Mouse (Mus musculus) cerebellum, adult 9-11 months (tissue): Measurements from ENCODE around the gene Cmtm4.

Experiments
- DNase-seq: peaks from one replicate; pipeline ENCODE4 v3.0.0; 2022

Gene Cmtm4

DNA sequence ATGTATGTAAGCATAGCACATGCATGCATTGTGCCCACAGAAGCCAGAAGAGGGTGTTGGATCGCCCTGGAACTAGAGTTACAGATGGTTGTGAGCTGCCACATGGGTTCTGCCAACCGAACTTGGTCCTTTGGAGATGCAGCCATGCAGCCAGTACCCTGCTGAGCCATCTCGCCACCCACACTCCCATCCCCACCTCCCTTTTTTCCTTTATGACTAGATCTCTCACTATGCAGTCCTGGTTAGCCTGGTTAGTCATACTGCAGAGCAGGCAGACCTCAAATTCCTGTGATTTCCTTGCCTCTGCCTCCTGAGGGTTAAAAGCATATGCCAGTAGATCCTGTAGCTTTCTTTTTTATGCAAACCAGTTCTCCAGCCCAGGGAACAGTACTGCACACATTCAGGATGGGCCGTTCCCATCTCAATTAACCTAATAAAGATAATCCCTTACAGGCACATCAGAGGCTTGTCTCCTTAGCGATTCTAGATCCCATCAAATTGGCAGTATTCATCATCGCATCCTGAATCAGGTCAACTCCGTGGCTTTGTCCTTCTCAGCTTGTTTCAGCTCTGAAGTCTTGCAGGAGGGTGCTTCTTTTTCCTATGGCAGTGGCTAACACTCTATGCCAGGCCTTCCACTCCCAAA, 15.1 kb upstream of the Cmtm4 start:
- no peak for DNase-seq

DNA sequence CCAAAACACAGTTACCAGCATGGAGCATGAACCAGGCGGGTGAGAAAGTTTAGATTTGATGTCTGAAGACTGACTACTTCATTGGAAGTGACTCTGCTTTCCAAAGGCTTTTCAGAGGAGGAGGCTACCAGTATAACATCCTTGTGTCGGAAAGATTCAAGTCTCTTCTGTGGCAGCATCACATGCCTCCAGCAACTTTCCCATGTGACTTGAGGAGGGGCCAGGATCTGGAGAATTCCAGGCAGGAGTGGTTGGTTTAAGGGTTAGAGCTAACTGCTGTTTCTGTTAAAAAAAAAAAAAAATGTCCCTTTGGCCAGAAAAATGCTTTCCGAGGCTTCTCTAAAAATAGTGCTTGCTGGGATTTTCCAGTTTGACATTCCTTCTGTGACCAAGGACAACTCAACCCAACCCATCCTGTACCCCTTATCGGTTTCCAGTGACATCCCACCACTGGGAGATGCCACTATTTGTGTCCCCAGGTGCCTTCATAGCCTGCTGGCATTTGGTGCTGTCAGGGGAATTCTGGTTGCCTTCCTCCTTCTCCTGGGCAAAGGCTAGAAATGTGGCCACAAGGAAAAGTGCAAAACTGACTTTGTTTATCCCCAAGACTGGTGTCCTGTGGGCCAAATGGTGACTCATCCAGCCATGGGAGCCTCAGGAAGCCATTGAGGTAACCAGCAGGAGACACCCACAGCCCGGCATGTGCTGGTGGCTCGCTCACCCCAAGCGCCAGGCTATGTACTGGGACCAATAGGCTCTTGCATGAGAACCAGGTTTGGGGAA, 12.9 kb upstream of the Cmtm4 start:
- DNase-seq, result no peak

GRCm38 (mm10) chr8:104406340-104407128, 10.9 kb upstream of the Cmtm4 start:
- DNase-seq, result no peak

DNA sequence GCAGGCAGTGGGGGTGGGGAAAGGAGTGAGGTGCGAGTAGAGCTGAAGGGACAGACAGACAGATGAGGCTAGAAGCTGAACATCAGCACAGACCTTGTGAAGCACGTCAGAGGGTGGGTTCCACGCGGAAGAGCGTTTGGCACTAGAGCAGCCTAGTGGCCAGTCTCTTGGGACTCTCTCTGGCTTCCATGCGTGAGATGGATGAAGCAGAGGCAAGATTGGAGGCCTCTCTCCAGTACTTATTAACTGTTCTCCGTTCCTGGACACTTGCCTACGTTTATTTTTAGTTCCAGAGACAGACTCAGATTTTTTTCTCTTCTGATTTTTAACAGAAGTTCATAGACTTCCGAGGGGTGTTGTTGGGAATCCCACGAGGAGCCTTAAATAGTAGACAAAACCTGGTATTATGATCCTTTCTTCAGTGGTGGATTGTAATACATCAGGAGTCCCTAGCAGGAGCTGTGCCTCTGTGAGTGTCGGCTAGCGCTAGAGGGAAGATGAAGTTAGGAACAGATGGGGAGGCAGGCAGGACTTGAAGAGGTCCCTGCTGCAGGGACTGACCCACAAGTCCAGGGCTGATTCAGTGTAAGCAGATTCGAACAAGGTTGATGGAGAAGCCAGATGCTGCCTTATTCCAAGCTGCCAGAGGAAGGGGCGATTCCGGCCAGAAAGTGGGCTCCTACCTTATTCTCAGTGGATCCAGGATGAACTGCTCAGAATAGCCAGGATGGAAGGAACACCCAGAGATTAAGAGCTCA, 10.0 kb upstream of the Cmtm4 start:
- DNase-seq, result peak; percentile 27

GRCm38 (mm10) chr8:104403596-104403995, 8.0 kb upstream of the Cmtm4 start:
- DNase-seq, result no peak

DNA sequence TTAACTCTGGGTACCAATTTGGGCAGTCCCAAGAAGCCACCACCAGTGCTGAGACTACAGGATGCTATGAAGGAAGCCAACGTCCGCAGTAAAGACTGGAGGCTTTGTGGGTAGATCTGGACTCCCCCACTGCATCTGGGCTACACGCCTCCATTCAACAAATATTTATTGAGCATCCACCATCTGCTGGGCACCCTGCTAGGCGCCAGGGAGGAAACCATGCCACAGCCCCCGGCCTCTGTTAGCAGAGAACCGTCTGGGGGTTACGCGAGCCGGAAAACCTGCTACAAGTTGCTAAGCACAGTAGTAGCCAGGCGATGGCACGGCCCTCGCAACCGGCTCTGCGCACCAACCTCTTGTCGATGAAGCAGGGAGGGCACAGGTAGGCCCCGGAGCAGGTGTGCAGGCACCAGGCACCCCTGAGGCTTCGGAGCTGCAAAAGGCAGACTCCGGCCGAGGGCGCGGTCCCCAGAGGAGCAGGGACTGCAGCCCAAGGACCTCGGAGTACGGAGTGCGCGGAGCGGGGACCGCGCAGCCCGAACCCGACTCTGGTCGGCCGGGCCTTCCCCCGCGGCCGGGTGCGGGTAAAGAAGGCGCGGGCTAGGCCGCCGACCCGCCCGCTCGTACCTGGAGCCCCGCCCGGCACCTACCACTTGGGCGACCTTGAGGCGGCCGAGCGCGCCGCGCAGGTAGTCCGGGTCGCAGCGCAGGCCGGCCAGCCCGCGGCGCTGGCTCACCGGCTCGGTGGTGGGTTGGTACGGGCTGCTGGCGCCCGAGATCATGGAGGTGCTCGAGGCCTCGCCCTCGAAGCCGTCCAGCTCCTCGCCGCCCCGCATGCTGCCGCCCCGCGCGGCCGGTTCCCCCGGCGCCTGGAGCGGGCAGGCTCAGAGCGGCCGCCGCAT, 555 bp downstream of the Cmtm4 start:
- peak; percentile 74 for DNase-seq

DNA sequence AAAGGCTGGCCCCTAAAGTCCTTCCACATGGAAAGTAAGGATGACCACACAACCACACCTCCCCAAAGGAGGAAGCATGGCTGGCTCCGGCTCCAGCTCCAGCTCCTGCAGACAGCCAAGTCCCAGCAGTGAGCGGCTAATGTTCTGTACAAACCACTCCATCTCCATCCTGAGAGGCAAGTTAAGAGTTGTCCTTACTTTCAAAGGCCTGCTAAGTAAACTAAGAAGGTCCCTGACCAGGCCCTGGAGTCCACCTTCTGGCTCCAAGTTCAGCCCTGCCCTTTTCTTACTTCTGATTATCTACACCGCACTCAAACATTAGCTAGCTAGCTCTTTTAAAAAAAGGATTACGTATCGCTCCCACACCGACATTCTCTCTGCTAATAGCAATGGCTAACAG, 1.8 kb downstream of the Cmtm4 start:
- no peak for DNase-seq

GRCm38 (mm10) chr8:104393139-104393538, 2.5 kb downstream of the Cmtm4 start:
- DNase-seq, result no peak

GRCm38 (mm10) chr8:104390245-104390644, 5.4 kb downstream of the Cmtm4 start:
- no peak for DNase-seq

DNA sequence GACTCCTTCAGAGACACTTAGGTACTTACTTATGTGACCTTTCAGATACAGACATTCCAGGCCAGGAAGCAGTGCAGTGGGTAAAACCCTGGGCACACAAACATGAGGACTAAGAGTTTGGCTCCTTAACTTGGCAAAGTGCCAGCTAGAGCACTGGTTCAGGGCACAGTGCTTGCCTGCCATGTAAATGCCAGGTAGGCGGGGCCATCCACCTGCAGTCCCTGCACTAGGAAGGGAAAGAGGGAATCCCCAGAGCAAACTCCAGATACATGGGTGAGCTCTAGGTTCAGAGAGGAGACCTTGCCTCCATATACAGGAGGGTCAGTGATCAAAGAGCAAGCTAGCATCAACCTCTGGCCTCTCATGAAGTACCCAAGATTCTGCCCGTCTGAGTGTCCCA, 7.6 kb downstream of the Cmtm4 start:
- peak; percentile 60 for DNase-seq

DNA sequence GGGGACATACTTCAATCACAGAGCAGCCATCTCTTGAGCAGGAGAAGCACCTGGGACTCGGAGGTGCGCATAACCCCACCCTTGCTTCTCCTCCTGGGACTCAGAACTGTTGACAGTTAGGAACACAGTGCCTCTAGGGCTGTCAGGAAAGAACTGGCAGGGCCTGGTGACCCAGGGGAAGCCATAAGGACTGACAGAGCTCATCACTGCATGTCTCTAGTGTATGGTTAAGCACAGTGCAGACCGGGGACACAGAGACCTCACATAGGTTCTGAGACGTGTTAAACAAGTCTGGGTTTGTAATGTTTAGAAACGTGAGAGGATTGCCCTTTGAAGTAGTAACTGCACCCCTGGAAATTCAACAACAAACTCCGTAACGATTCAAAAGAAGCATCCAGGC, 8.1 kb downstream of the Cmtm4 start:
- DNase-seq, result no peak

GRCm38 (mm10) chr8:104386693-104387092, 8.9 kb downstream of the Cmtm4 start:
- DNase-seq, result no peak

- DNase-seq, result no peak
Observed at GRCm38 (mm10) chr8:104383977-104384376, 11.6 kb downstream of the Cmtm4 start.

DNA sequence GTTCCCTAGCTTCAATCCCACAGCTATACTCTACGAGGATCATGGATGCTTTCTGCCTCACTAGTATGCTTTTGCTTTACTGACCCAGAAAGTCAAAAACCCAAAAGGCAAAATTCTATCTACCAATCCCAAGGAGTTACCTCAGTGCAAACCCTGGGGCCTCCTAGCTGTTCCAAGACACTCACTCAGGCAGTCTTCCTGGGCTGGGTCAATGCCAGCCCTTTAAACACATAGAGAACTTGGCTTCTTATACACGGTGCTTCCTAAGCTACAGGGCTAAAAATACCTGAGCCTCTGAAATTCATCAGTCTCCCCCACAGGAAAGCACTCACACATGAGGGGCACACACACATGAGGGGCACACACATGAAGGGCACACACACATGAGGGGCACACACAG, 12.3 kb downstream of the Cmtm4 start:
- no peak for DNase-seq

DNA sequence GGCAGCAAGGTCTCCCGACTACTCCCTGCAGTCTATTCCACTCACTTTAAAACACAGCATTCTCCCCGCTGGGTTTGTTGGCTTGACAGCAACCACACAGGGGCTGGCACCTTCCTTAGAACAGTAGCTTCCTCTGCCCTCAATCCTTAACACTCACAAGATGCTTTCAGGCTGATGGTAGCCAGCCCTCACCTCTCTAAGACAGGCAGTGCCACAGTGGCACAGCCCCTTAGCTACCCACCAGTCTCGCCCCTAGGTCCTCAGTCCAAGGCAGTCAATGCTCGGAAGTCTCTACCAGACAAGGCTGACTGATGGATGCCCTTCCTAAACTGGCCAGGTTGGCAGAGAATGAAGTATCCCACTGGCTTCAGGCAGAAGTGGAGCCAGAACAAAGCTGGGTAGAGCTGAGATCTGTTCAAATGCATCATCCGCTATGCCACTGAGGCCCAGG, 14.6 kb downstream of the Cmtm4 start:
- DNase-seq, result peak; percentile 67

GRCm38 (mm10) chr8:104380269-104380668, 15.3 kb downstream of the Cmtm4 start:
- no peak for DNase-seq

DNA sequence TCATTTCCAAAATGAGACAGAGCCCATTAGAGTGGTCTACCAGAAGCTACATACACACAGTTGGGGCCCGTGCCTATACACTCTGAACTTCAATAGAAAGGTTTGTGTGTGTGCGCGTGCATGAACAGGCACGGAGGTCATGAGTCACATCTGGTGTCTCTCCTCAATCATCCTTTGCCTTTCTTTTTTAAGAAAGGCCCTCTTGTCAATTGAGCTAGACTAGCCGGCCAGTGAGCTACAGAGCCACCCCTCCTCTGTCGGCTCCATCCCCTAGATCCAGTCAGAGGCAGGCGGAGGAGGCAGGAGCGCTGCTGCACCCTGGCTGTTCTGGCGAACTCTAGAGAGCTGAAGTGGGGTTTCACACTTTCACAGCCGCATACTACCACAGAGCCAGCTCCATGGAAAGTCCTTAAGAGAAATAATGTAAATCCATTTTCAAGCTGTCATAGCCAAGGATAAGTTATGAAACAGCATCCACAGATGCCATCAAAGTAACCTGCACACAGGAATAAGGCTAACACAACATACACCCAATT, 16.2 kb downstream of the Cmtm4 start:
- no peak for DNase-seq

- DNase-seq, result no peak
Observed at GRCm38 (mm10) chr8:104376669-104377068, 18.9 kb downstream of the Cmtm4 start.

- DNase-seq, result no peak
Observed at GRCm38 (mm10) chr8:104375959-104376358, 19.6 kb downstream of the Cmtm4 start.

DNA sequence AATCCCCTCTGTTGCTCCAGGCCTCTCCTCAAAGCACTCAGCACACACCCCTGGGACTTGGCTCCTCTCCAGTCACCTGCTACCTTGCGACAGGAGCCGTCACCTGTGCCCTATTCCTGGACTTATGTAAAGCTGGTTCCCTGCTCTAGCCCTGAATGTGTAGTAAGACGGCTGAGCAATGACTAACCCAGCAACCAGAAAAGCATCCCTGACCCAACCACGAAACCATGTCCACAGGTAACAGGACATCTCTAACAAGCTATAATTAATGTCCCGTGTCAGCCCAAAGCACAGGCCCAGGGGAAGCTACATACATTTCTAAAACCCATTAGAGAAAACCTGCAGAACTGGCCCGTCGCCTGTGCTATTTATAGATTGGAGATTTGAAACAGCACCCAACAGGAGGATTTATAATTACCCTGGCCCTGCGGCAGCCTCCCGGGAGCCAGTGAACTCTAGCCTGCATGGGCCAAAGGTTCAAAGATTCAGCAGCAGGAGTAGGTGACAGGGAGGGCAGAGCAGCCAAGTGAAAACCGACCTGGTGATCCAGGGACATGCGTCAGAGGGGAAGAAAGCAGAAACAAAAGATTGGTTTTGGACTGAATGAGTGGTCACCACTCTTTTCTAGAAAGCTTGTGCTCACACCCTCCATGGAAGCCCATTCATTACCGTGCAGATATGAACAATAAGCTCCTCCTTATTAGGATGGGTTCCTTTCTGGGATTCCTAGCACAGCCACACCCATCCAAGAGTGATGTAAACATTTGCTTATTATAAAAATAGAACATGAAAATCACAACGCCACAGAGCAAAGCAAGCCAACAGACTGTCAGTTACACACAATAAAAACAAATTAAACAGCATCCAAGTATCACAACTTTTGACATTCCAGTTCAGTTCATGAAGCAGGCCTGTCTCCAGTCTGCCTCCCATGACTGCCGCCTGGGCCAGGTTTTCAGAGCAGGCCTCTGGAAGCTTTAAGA, 20.5 kb downstream of the Cmtm4 start:
- peak; percentile 74 for DNase-seq
